Mouse (Mus musculus): Measurements from ENCODE around the gene Ndufa11. TPM values are rescaled to one million over a fixed set of nuclear protein-coding genes. Genes with fewer than 3 reads are reported as not detected.

The Ndufa11 gene
- polyA plus RNA-seq, 1 experiment from 2014 or later, result 447 TPM

- WGBS, result 0% methylated on average over 24 of the region's 28 CpGs
- peak; percentile 22 for ATAC-seq (ENCODE audit: low FRiP score, low TSS enrichment)
- peak overlapping the region; percentile 46 for H3K4me3 ChIP-seq (ENCODE audit: low read length)
- H3K9me3 ChIP-seq (ENCODE audit: control insufficient read depth, low read length), result no peaks in the 10 kb centered on the region
- H3K27me3 ChIP-seq (ENCODE audit: control insufficient read depth, insufficient read depth, low read length), result peaks cover 3% of the 10 kb centered on the region; the same call in 1 of the 2 replicates
- peaks cover 5% of the 10 kb centered on the region; the same call in 1 of the 2 replicates for H3K36me3 ChIP-seq (ENCODE audit: control insufficient read depth, insufficient read depth, low read length)
- peak overlapping the region; percentile 83 for H3K4me2 ChIP-seq (replicated peaks; ENCODE audit: low read depth, low read length)
- peak overlapping the region; percentile 64 for H3K9ac ChIP-seq (ENCODE audit: low read depth, low read length)
- H3K4me1 ChIP-seq (ENCODE audit: control insufficient read depth, insufficient read depth, low read length), result peaks cover 8% of the 10 kb centered on the region; the same call in 1 of the 2 replicates
- H3K27ac ChIP-seq (ENCODE audit: low read depth, low read length), result peak overlapping the region; percentile 63; the same call in 1 of the 2 replicates
These were observed 44.4 kb downstream of the Ndufa11 start for GRCm38 (mm10) chr17:56761991-56762410.

GRCm38 (mm10) chr17:56762769-56763731 lies 45.5 kb downstream of the Ndufa11 start:
- H3K4me3 ChIP-seq (ENCODE audit: low read length), result peak overlapping the region; percentile 46; the same call in 1 of the 2 replicates
- no peak overlapping the region for H3K4me2 ChIP-seq (replicated peaks; ENCODE audit: low read depth, low read length)
- peak overlapping the region; percentile 3; the same call in 1 of the 2 replicates for H3K27ac ChIP-seq (ENCODE audit: low read depth, low read length)
- no peaks in the 10 kb centered on the region; the same call in 1 of the 2 replicates for H3K27me3 ChIP-seq (ENCODE audit: control insufficient read depth, insufficient read depth, low read length)
- no peak for ATAC-seq (ENCODE audit: low FRiP score, low TSS enrichment)
- H3K9ac ChIP-seq (ENCODE audit: low read depth, low read length), result no peak overlapping the region
- peaks cover 15% of the 10 kb centered on the region for H3K36me3 ChIP-seq (ENCODE audit: control insufficient read depth, insufficient read depth, low read length)
- 47% methylated on average over 27 of the region's 27 CpGs for WGBS
- peaks cover 8% of the 10 kb centered on the region; the same call in 1 of the 2 replicates for H3K4me1 ChIP-seq (ENCODE audit: control insufficient read depth, insufficient read depth, low read length)
- H3K9me3 ChIP-seq (ENCODE audit: control insufficient read depth, low read length), result no peaks in the 10 kb centered on the region

- Histone ChIP-seq H3K36me3 (ENCODE audit: control insufficient read depth, insufficient read depth, low read length) (peaks cover 22% of the 10 kb centered on the region), H3K27ac (ENCODE audit: low read depth, low read length) (peak overlapping the region; percentile 94; the same call in 1 of the 2 replicates), H3K9me3 (ENCODE audit: control insufficient read depth, low read length) (no peaks in the 10 kb centered on the region), H3K9ac (ENCODE audit: low read depth, low read length) (no peak overlapping the region), H3K27me3 (ENCODE audit: control insufficient read depth, insufficient read depth, low read length) (no peaks in the 10 kb centered on the region; the same call in 1 of the 2 replicates), H3K4me1 (ENCODE audit: control insufficient read depth, insufficient read depth, low read length) (peaks cover 8% of the 10 kb centered on the region; the same call in 1 of the 2 replicates), H3K4me3 (ENCODE audit: low read length) (peak overlapping the region; percentile 66), H3K4me2 (replicated peaks; ENCODE audit: low read depth, low read length) (peak overlapping the region; percentile 59)
- no peak for ATAC-seq (ENCODE audit: low FRiP score, low TSS enrichment)
- 80% methylated on average over 8 of the region's 8 CpGs for WGBS
These were observed 46.2 kb downstream of the Ndufa11 start for GRCm38 (mm10) chr17:56763741-56764250.

GRCm38 (mm10) chr17:56764474-56765354 lies 47.1 kb downstream of the Ndufa11 start, which contains the start of gene Dus3l:
Gene Dus3l (plus strand): TSS chr17:56764757.
- peaks cover 32% of the 10 kb centered on the region for H3K36me3 ChIP-seq (ENCODE audit: control insufficient read depth, insufficient read depth, low read length)
- peak within 1 kb of the TSS; percentile 59 for H3K4me2 ChIP-seq (replicated peaks; ENCODE audit: low read depth, low read length)
- no peaks in the 10 kb centered on the region for H3K27me3 ChIP-seq (ENCODE audit: control insufficient read depth, insufficient read depth, low read length)
- H3K4me3 ChIP-seq (ENCODE audit: low read length), result peak within 1 kb of the TSS; percentile 66
- peak within 1 kb of the TSS; percentile 80 for H3K9ac ChIP-seq (ENCODE audit: low read depth, low read length)
- ATAC-seq (ENCODE audit: low FRiP score, low TSS enrichment), result peak; percentile 75
- 2% methylated on average over 58 of the region's 58 CpGs for whole genome bisulfite sequencing
- no peaks in the 10 kb centered on the region for H3K9me3 ChIP-seq (ENCODE audit: control insufficient read depth, low read length)
- peak within 1 kb of the TSS; percentile 94 for H3K27ac ChIP-seq (ENCODE audit: low read depth, low read length)
- H3K4me1 ChIP-seq (ENCODE audit: control insufficient read depth, insufficient read depth, low read length), result peaks cover 8% of the 10 kb centered on the region; the same call in 1 of the 2 replicates

- Histone ChIP-seq H3K27me3 (ENCODE audit: control insufficient read depth, insufficient read depth, low read length) (no peaks in the 10 kb centered on the region), H3K4me3 (ENCODE audit: low read length) (peak overlapping the region; percentile 66), H3K9ac (ENCODE audit: low read depth, low read length) (peak overlapping the region; percentile 80; the same call in 1 of the 2 replicates), H3K4me2 (replicated peaks; ENCODE audit: low read depth, low read length) (peak overlapping the region; percentile 59), H3K9me3 (ENCODE audit: control insufficient read depth, low read length) (no peaks in the 10 kb centered on the region), H3K27ac (ENCODE audit: low read depth, low read length) (peak overlapping the region; percentile 94; the same call in 1 of the 2 replicates), H3K4me1 (ENCODE audit: control insufficient read depth, insufficient read depth, low read length) (peaks cover 8% of the 10 kb centered on the region; the same call in 1 of the 2 replicates), H3K36me3 (ENCODE audit: control insufficient read depth, insufficient read depth, low read length) (peaks cover 38% of the 10 kb centered on the region)
- WGBS, result 61% methylated on average over 12 of the region's 12 CpGs
- ATAC-seq (ENCODE audit: low FRiP score, low TSS enrichment), result no peak
These were observed 47.9 kb downstream of the Ndufa11 start for GRCm38 (mm10) chr17:56765431-56765830.

- peaks cover 8% of the 10 kb centered on the region; the same call in 1 of the 2 replicates for H3K4me1 ChIP-seq (ENCODE audit: control insufficient read depth, insufficient read depth, low read length)
- peaks cover 45% of the 10 kb centered on the region for H3K36me3 ChIP-seq (ENCODE audit: control insufficient read depth, insufficient read depth, low read length)
- H3K27me3 ChIP-seq (ENCODE audit: control insufficient read depth, insufficient read depth, low read length), result no peaks in the 10 kb centered on the region
- no peak overlapping the region for H3K4me3 ChIP-seq (ENCODE audit: low read length)
- H3K9ac ChIP-seq (ENCODE audit: low read depth, low read length), result no peak overlapping the region
- H3K9me3 ChIP-seq (ENCODE audit: control insufficient read depth, low read length), result no peaks in the 10 kb centered on the region
- H3K27ac ChIP-seq (ENCODE audit: low read depth, low read length), result no peak overlapping the region
- ATAC-seq (ENCODE audit: low FRiP score, low TSS enrichment), result no peak
- H3K4me2 ChIP-seq (replicated peaks; ENCODE audit: low read depth, low read length), result no peak overlapping the region
- WGBS, result 96% methylated on average over 27 of the region's 27 CpGs
These were observed 49.3 kb downstream of the Ndufa11 start for GRCm38 (mm10) chr17:56766631-56767405.

GRCm38 (mm10) chr17:56767531-56768135 lies 50.1 kb downstream of the Ndufa11 start:
- Histone ChIP-seq H3K9me3 (ENCODE audit: control insufficient read depth, low read length) (no peaks in the 10 kb centered on the region), H3K27me3 (ENCODE audit: control insufficient read depth, insufficient read depth, low read length) (no peaks in the 10 kb centered on the region), H3K4me3 (ENCODE audit: low read length) (no peak overlapping the region), H3K27ac (ENCODE audit: low read depth, low read length) (no peak overlapping the region), H3K36me3 (ENCODE audit: control insufficient read depth, insufficient read depth, low read length) (peaks cover 45% of the 10 kb centered on the region), H3K4me2 (replicated peaks; ENCODE audit: low read depth, low read length) (no peak overlapping the region), H3K4me1 (ENCODE audit: control insufficient read depth, insufficient read depth, low read length) (peaks cover 3% of the 10 kb centered on the region; the same call in 1 of the 2 replicates), H3K9ac (ENCODE audit: low read depth, low read length) (no peak overlapping the region)
- WGBS, result 96% methylated on average over 29 of the region's 29 CpGs
- no peak for ATAC-seq (ENCODE audit: low FRiP score, low TSS enrichment)

All from kidney, embryonic 14.5 days (tissue).